Mouse (Mus musculus) bone marrow macrophage, adult 2 months (primary cell): ENCODE results near the gene Dhrs13. TPM values are rescaled to one million over a fixed set of nuclear protein-coding genes. Genes with fewer than 3 reads are reported as not detected.
"Not testable (repeated sequence)": the region's sequence is repeated elsewhere in the genome, so short reads cannot be mapped to it uniquely, and the experiment has no call there.

Experiments used
- H3K27ac ChIP-seq: 2 replicates; pipeline ENCODE4 v1.5.1; 2012; ENCODE audit warnings: low read depth, low read length; ENCODE audit not compliant: insufficient read depth
- H3K4me1 ChIP-seq: 2 replicates; pipeline ENCODE4 v1.6.1; 2012; ENCODE audit warnings: low read length; ENCODE audit not compliant: control insufficient read depth, insufficient read depth
- H3K4me3 ChIP-seq: 2 replicates; pipeline ENCODE4 v1.5.1; 2012; ENCODE audit warnings: mild to moderate bottlenecking, low read length, moderate library complexity; ENCODE audit not compliant: insufficient read depth
- CTCF ChIP-seq: IDR thresholded peaks from 2 replicates; pipeline ENCODE4 v1.5.1; 2012; ENCODE audit warnings: low read depth, mild to moderate bottlenecking, low read length, moderate library complexity
- POLR2A ChIP-seq: IDR thresholded peaks from 2 replicates; pipeline ENCODE4 v1.6.1; 2012; ENCODE audit warnings: mild to moderate bottlenecking, low read depth, low read length, borderline replicate concordance
- polyA plus RNA-seq: library from polyadenylated mRNA; stranded (reverse); fragments of >200 nt; gene quantifications from 2 replicates; pipeline ENCODE4 v1.2.4, GENCODE M21; 2012; ENCODE audit not compliant: missing spikeins, insufficient read depth, insufficient read length

The Dhrs13 gene
- polyA plus RNA-seq, 1 experiment, result 3.5 TPM

- no peak overlapping the region for H3K27ac ChIP-seq
- H3K4me1 ChIP-seq, result peaks cover 16% of the 10 kb centered on the region
- TF ChIP-seq CTCF (no peak), POLR2A (no peak)
- H3K4me3 ChIP-seq, result no peak overlapping the region
These were observed 8.8 kb downstream of the Dhrs13 start for GRCm38 (mm10) chr11:78040878-78041277.

- not testable (repeated sequence) for H3K27ac ChIP-seq, H3K4me3 ChIP-seq
- peaks cover 16% of the 10 kb centered on the region for H3K4me1 ChIP-seq
These were observed 10.3 kb downstream of the Dhrs13 start for GRCm38 (mm10) chr11:78042290-78042870.

- H3K4me1 ChIP-seq, result peaks cover 13% of the 10 kb centered on the region
- TF ChIP-seq POLR2A (no peak), CTCF (no peak)
- H3K27ac ChIP-seq, result peak overlapping the region; percentile 41
- 0 out of 2 replicates have a peak overlapping the region, but pooled peaks have one; percentile 11 for H3K4me3 ChIP-seq
These were observed 12.7 kb downstream of the Dhrs13 start for GRCm38 (mm10) chr11:78044758-78045251.

- not testable (repeated sequence) for H3K4me3 ChIP-seq, H3K27ac ChIP-seq
- H3K4me1 ChIP-seq, result peaks cover 13% of the 10 kb centered on the region
These were observed 16.6 kb downstream of the Dhrs13 start for GRCm38 (mm10) chr11:78048637-78049036.

GRCm38 (mm10) chr11:78053078-78053477, 21.0 kb downstream of the Dhrs13 start:
- H3K4me1 ChIP-seq, result no peaks in the 10 kb centered on the region
- H3K27ac ChIP-seq, result no peak overlapping the region
- no peak overlapping the region for H3K4me3 ChIP-seq
- TF ChIP-seq POLR2A (no peak), CTCF (no peak)

GRCm38 (mm10) chr11:78056946-78057345, 24.9 kb downstream of the Dhrs13 start:
- Histone ChIP-seq H3K4me3 (no peak overlapping the region), H3K27ac (no peak overlapping the region), H3K4me1 (no peaks in the 10 kb centered on the region)
- TF ChIP-seq CTCF, result no peak
- TF ChIP-seq POLR2A, result no peak

GRCm38 (mm10) chr11:78059833-78060757, 28.0 kb downstream of the Dhrs13 start:
- Histone ChIP-seq H3K4me3 (no peak overlapping the region), H3K4me1 (no peaks in the 10 kb centered on the region), H3K27ac (no peak overlapping the region)
- TF ChIP-seq CTCF (peak; percentile 77), POLR2A (no peak)

- no peaks in the 10 kb centered on the region for H3K4me1 ChIP-seq
- no peak overlapping the region for H3K4me3 ChIP-seq
- H3K27ac ChIP-seq, result no peak overlapping the region
- TF ChIP-seq CTCF, result no peak
- TF ChIP-seq POLR2A, result no peak
These were observed 30.5 kb downstream of the Dhrs13 start for GRCm38 (mm10) chr11:78062563-78062962.

- Histone ChIP-seq H3K4me3 (no peak overlapping the region), H3K4me1 (no peaks in the 10 kb centered on the region), H3K27ac (no peak overlapping the region)
- TF ChIP-seq CTCF (no peak), POLR2A (no peak)
These were observed 33.8 kb downstream of the Dhrs13 start for GRCm38 (mm10) chr11:78065906-78066305.

GRCm38 (mm10) chr11:78066641-78067040, 34.6 kb downstream of the Dhrs13 start:
- Histone ChIP-seq H3K4me1 (no peaks in the 10 kb centered on the region), H3K27ac (no peak overlapping the region), H3K4me3 (no peak overlapping the region)
- TF ChIP-seq CTCF (no peak), POLR2A (no peak)
